Mouse (Mus musculus): ENCODE measurements around the gene Olfr105-ps.

GRCm38 (mm10) chr17:37398926-37399325 is 20.1 kb downstream of the Olfr105-ps start, which contains the start of gene Olfr107:
- TF ChIP-seq POLR2A (IDR thresholded peaks at IDR 0.05; ENCODE audit: extremely low read depth, insufficient read depth, low read length) (no peak), CTCF (IDR thresholded peaks at IDR 0.05; ENCODE audit: extremely low read depth, insufficient read depth, low read length) (no peak)

Measured in cortical plate, adult 2 months (tissue).